Comparison of ENCODE assay signal across 10 mouse cellular contexts in the genomic region with DNA sequence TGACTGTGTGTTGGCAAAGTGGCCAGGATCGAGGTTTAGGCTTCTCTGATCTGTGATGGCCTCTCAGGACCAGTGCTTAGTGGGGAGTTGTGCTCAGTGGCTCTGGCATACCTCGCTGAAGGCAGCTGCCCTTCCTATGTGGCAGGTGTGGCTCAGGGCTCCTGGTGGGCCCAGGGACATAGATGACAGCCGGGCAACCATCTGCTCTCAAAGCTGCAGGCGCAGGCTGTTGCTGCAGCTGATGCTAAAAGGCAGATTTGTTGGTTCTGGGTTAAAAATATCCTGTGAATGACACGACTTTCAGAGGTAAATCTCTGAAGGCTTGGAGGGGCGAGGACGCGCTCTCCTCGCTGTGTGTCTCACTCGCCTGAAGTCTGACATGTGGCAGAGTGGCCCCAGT.
DNase-seq lines count a peak whose midpoint lies in the region.
"Had no signal": no experiment of that assay in that cellular context is flagged by ENCODE, and none has a peak within 500 bp of the region (broad histone marks: within the 10 kb centered on the region; RNA-seq: fewer than 3 reads in every experiment).

No protein-coding gene starts in this region.

- DNase-seq in layer of hippocampus, adult 11-12 months (ENCODE audit: low spot score) = peak; percentile 52
- no peak for DNase-seq in layer of hippocampus, adult 9-10 months (ENCODE audit: low spot score)
- DNase-seq in cerebellum, adult 9-10 months = peak; percentile 76
- peak; percentile 35 to 62 for DNase-seq in layer of hippocampus, postnatal 10 days (ENCODE audit: low spot score in 2 of 2)
- DNase-seq in right cerebral cortex, postnatal 14 days = peak; percentile 44
- DNase-seq in spleen, adult 12 weeks (ENCODE audit: low spot score) = no peak
- no peak for DNase-seq in adrenal gland, postnatal 10 days
- DNase-seq in gastrocnemius, postnatal 25 days = no peak
- DNase-seq: heart, postnatal 10 days; kidney, adult 18-20 months had no signal

Comparison
In these comparisons a context has a peak if more than half of its experiments do, and no peak if none do; other contexts are left out.
1. DNase-seq: peak in layer of hippocampus, adult 11-12 months (single experiment), cerebellum, adult 9-10 months (single experiment), layer of hippocampus, postnatal 10 days (2 of 2) and right cerebral cortex, postnatal 14 days (single experiment); none in layer of hippocampus, adult 9-10 months (single experiment), spleen, adult 12 weeks (single experiment), adrenal gland, postnatal 10 days (single experiment) and gastrocnemius, postnatal 25 days (single experiment).